Mouse (Mus musculus) frontal cortex, postnatal 36 days (tissue): ENCODE results near the gene Ubash3b.

Experiments
- DNase-seq, 2 experiments: peaks; one replicate each; pipeline ENCODE4 v3.0.0; 2022; ENCODE audit warnings: low spot score in 2 of 2

The Ubash3b gene

DNA sequence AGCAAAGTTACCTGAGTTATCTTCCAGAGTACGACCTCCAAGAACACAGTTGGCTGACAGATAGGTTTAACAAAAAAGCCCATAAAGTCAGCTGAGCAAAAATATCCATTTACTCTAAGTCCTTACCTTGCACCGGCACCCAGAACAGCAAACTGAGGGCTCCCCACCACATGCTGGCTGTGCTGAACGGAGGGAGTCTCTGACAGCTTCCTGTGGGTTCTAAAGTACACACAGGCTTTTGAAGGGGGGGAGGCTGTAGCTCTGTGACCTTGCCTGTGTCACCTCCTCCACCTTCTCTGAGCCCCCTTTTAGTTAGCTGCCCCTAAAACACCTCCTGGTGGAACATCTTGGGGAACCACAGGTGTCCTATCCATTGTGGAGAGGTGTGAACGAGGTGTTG lies 157.1 kb downstream of the Ubash3b start, which contains the start of gene Crtam:
TSS of gene Crtam (minus strand) at position 214 of the 400 bp plus-strand sequence.
- no peak for DNase-seq

GRCm38 (mm10) chr9:40997116-40997779 lies 164.2 kb downstream of the Ubash3b start:
- no peak for DNase-seq

GRCm38 (mm10) chr9:40994075-40994474 lies 167.4 kb downstream of the Ubash3b start:
- DNase-seq: no peak

DNA sequence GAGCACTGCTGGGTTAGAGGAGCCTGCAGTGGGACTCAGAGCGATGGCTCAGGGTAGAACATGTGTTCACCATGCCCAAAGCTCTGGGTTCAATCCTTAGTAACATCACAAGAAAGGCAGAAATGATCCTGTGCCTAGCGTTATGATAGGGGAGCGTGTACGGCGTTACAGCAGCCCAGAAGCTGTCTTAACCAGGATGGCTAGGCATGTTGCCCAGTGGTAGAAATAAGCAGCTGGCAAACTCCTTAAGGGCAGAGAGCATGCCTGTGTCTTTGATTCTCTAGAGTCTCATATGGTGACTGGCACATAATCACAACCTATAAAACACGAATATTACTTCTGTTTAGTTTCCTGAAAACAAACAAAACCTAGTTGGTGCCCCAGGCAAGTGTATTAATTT lies 170.0 kb downstream of the Ubash3b start:
- no peak for DNase-seq

- peak; percentile 60 to 71 for DNase-seq
These were observed 171.4 kb downstream of the Ubash3b start for GRCm38 (mm10) chr9:40989940-40990588.

GRCm38 (mm10) chr9:40984313-40984712 lies 177.2 kb downstream of the Ubash3b start:
- no peak for DNase-seq

DNA sequence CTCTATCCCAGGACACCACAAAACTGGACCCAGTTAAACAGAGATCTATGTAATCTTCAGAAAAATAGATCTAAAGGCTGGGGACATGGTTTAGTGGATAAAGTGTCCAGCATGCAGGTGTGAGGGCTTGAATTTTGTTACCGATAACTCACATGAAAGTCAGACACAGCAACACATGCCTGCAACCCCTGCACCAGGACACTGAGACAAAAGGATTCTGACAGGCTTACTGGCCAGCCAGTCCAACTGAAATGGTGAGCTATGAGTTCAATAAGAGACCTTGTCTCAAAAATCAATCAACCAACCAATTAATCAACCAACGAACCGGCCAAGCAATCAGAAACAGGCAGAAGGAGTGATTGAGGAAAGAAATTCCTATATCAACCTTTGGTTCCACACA lies 177.7 kb downstream of the Ubash3b start:
- DNase-seq: no peak

- DNase-seq: peak in 1 of 2 experiments; percentile 36
These were observed 179.0 kb downstream of the Ubash3b start for GRCm38 (mm10) chr9:40982480-40982879.

DNA sequence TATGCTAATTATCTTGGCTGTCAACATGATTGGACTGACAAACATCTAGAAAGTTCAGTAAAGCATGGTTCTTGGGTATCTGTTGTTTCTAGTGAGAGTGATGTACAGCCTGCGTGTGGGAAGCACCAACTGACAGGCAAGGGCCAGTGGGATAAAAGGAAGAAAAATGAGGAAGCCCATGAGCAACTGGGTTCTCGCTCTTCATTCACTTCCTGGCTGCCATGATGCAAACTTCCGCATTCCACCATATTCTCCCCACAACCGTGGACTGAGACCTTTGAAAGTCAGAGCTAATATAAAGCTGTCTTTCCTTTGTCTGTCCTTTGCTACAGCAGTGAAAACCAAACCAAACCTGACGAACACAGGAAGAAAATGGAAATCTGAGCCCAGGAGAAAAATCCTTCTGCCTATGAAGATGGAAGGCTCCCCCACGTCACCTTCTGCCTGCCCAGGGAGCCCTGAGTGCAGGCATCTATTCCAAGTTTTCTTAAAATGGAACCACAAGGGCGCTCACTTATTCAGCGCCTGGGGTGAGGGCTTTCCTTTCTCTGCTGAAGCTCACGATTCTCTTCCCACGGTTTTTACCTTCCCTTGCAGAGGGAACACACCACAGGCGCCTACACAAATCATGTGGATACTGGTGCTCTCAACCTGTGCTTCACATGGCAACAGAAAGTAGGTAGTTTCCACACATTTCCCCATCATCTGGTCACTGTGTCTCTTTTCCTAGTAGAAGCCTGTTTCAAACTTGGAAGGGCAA lies 187.3 kb downstream of the Ubash3b start:
- DNase-seq: peak in 1 of 2 experiments; percentile 23

- DNase-seq: no peak
These were observed 197.1 kb downstream of the Ubash3b start for GRCm38 (mm10) chr9:40964418-40964714.

DNA sequence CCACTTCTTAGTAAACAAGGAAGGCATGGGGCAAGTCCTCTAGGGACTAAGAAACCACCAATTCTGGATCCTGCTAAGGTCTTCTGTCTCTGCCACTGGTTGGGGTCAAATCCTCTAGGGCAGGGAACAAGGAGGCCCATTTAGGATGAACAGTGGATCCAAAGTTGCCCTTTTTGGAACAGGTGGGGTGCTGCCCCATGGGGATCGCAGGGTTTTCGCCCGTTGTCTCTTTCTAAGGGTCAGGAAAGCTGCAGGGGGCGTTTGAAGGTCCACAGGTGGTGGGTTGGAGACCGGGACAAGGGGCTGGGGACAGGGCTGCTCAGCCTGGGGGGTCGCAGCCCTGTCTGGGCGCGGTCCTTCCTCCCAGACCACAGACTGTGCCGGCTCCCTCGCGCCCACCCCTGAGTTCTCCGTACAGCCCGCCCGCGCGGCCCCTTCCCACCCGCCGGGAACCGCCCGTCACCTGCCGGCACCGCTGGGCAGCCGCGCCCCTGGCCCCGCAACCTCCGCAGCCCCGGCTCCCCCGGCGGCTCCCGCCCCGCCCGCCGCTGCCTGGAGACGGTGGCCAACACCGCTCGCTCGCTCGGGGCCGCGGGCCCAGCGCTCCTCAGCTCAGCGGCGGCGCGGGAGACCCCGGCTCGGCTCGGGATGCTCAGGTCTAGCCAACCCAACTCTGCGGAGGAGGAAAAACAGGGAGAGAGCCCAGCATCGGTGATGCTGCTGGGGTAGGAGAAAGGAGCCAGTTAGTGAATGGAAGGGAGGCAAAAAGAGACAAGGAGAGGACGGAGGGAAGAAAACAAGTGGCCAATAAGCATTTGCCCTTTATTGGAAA lies 197.7 kb downstream of the Ubash3b start, which contains the start of gene Jhy:
TSS of gene Jhy (minus strand) at position 533 of the 832 bp plus-strand sequence.
- DNase-seq: no peak

DNA sequence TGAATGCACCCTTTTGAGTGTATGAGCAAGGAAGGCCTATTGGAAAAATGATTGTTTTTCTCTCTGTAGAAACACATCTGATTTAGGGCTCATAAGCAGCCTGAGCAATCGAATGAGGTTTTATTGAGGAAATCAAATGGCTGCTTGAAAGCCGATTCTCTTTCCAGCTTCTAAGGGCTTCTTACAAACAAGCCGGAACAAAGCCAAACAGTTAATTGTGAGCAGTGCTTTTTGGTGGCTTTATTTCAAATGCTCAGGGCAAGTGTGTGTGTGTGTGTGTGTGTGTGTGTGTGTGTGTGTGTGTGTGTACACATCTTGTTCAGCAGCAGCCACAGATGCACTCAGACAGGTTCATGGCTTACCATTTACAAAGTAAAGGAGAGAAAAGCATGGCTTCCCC lies 200.1 kb downstream of the Ubash3b start:
- DNase-seq: no peak
